Mouse (Mus musculus) megakaryocyte, embryonic 14.5 days (primary cell): ENCODE results near the gene Ppy. TPM values are rescaled to one million over a fixed set of nuclear protein-coding genes. Genes with fewer than 3 reads are reported as not detected.

Source experiments
- H3K27me3 ChIP-seq: replicated peaks from 2 replicates; pipeline ENCODE3; 2012; ENCODE audit warnings: inconsistent platforms
- H3K36me3 ChIP-seq: replicated peaks from 2 replicates; pipeline ENCODE3; 2012; ENCODE audit warnings: low read length, inconsistent platforms, mixed read lengths
- H3K4me1 ChIP-seq: 2 replicates; pipeline ENCODE4 v1.6.1; 2012; ENCODE audit warnings: inconsistent platforms
- H3K4me3 ChIP-seq: replicated peaks from 2 replicates; pipeline ENCODE3; 2012; ENCODE audit warnings: moderate library complexity, mild to moderate bottlenecking, inconsistent platforms
- H3K9me3 ChIP-seq: 2 replicates; pipeline ENCODE4 v1.6.1; 2012; ENCODE audit warnings: inconsistent platforms
- FLI1 ChIP-seq: IDR thresholded peaks from 2 replicates; pipeline ENCODE4 v1.6.1; 2012; ENCODE audit warnings: low read length, inconsistent platforms, mixed read lengths
- GATA1 ChIP-seq: IDR thresholded peaks from 3 replicates; pipeline ENCODE4 v1.6.1; 2012; ENCODE audit warnings: mixed read lengths, low read length, inconsistent platforms, borderline replicate concordance
- polyA plus RNA-seq: library from polyadenylated mRNA; stranded (reverse); fragments of >175 nt; gene quantifications from 2 replicates; pipeline ENCODE4 v1.2.3, GENCODE M21; 2012; ENCODE audit warnings: low replicate concordance; ENCODE audit not compliant: insufficient read depth

The Ppy gene
- polyA plus RNA-seq, 1 experiment: 2.3 TPM

- Histone ChIP-seq H3K36me3 (no peaks in the 10 kb centered on the region), H3K4me3 (no peak overlapping the region), H3K4me1 (no peaks in the 10 kb centered on the region), H3K9me3 (no peaks in the 10 kb centered on the region), H3K27me3 (peaks cover 48% of the 10 kb centered on the region)
- no peak for TF ChIP-seq FLI1
- TF ChIP-seq GATA1: no peak
Measured at GRCm38 (mm10) chr11:102072729-102073128, 28.4 kb downstream of the Ppy start.

- TF ChIP-seq FLI1: no peak
- no peak for TF ChIP-seq GATA1
- H3K36me3 ChIP-seq: no peaks in the 10 kb centered on the region
Measured at GRCm38 (mm10) chr11:102070426-102070825, 30.7 kb downstream of the Ppy start.

GRCm38 (mm10) chr11:102069633-102070032 lies 31.5 kb downstream of the Ppy start:
- TF ChIP-seq GATA1 (no peak), FLI1 (no peak)
- Histone ChIP-seq H3K9me3 (no peaks in the 10 kb centered on the region), H3K36me3 (no peaks in the 10 kb centered on the region), H3K4me1 (no peaks in the 10 kb centered on the region), H3K4me3 (no peak overlapping the region), H3K27me3 (peaks cover 43% of the 10 kb centered on the region)

More at GRCm38 (mm10) chr11:102070426-102070825, 30.7 kb downstream of the Ppy start:
- H3K9me3 ChIP-seq: no peaks in the 10 kb centered on the region
- H3K4me1 ChIP-seq: no peaks in the 10 kb centered on the region
- H3K27me3 ChIP-seq: peaks cover 48% of the 10 kb centered on the region
- H3K4me3 ChIP-seq: no peak overlapping the region

GRCm38 (mm10) chr11:102068969-102069368 lies 32.1 kb downstream of the Ppy start:
- H3K4me3 ChIP-seq: no peak overlapping the region
- no peaks in the 10 kb centered on the region for H3K4me1 ChIP-seq
- H3K9me3 ChIP-seq: no peaks in the 10 kb centered on the region
- no peaks in the 10 kb centered on the region for H3K36me3 ChIP-seq
- TF ChIP-seq FLI1 (no peak), GATA1 (no peak)
- H3K27me3 ChIP-seq: peaks cover 43% of the 10 kb centered on the region

- TF ChIP-seq GATA1 (no peak), FLI1 (no peak)
- no peak overlapping the region for H3K4me3 ChIP-seq
- H3K27me3 ChIP-seq: peaks cover 65% of the 10 kb centered on the region
- no peaks in the 10 kb centered on the region for H3K9me3 ChIP-seq
- H3K36me3 ChIP-seq: peaks cover 18% of the 10 kb centered on the region
- H3K4me1 ChIP-seq: peaks cover 17% of the 10 kb centered on the region
Measured at GRCm38 (mm10) chr11:102063076-102063475, 38.0 kb downstream of the Ppy start.

- Histone ChIP-seq H3K36me3 (peaks cover 18% of the 10 kb centered on the region), H3K9me3 (no peaks in the 10 kb centered on the region), H3K4me3 (no peak overlapping the region), H3K27me3 (peaks cover 70% of the 10 kb centered on the region), H3K4me1 (peaks cover 22% of the 10 kb centered on the region)
- no peak for TF ChIP-seq FLI1
Measured at GRCm38 (mm10) chr11:102061941-102062473, 39.1 kb downstream of the Ppy start.

GRCm38 (mm10) chr11:102061236-102061940 lies 39.7 kb downstream of the Ppy start:
- TF ChIP-seq FLI1: no peak
- no peak for TF ChIP-seq GATA1
- peaks cover 74% of the 10 kb centered on the region for H3K27me3 ChIP-seq
- H3K36me3 ChIP-seq: peaks cover 18% of the 10 kb centered on the region
- no peaks in the 10 kb centered on the region for H3K9me3 ChIP-seq
- peak overlapping the region; percentile 83 for H3K4me3 ChIP-seq
- H3K4me1 ChIP-seq: peaks cover 27% of the 10 kb centered on the region

- Histone ChIP-seq H3K4me3 (no peak overlapping the region), H3K4me1 (peaks cover 17% of the 10 kb centered on the region), H3K27me3 (peaks cover 62% of the 10 kb centered on the region), H3K36me3 (no peaks in the 10 kb centered on the region), H3K9me3 (no peaks in the 10 kb centered on the region)
- TF ChIP-seq FLI1 (no peak), GATA1 (no peak)
Measured at GRCm38 (mm10) chr11:102053847-102054246, 47.3 kb downstream of the Ppy start.

- Histone ChIP-seq H3K4me3 (no peak overlapping the region), H3K4me1 (peaks cover 17% of the 10 kb centered on the region), H3K27me3 (peaks cover 60% of the 10 kb centered on the region), H3K9me3 (no peaks in the 10 kb centered on the region), H3K36me3 (no peaks in the 10 kb centered on the region)
- TF ChIP-seq GATA1 (no peak), FLI1 (no peak)
Measured at GRCm38 (mm10) chr11:102053183-102053582, 47.9 kb downstream of the Ppy start.

- Histone ChIP-seq H3K4me1 (peaks cover 17% of the 10 kb centered on the region), H3K27me3 (peaks cover 58% of the 10 kb centered on the region), H3K9me3 (no peaks in the 10 kb centered on the region), H3K4me3 (no peak overlapping the region), H3K36me3 (no peaks in the 10 kb centered on the region)
- TF ChIP-seq GATA1 (no peak), FLI1 (no peak)
Measured at GRCm38 (mm10) chr11:102052697-102053096, 48.4 kb downstream of the Ppy start.

GRCm38 (mm10) chr11:102051954-102052353 lies 49.2 kb downstream of the Ppy start:
- Histone ChIP-seq H3K4me1 (peaks cover 12% of the 10 kb centered on the region), H3K27me3 (peaks cover 60% of the 10 kb centered on the region), H3K4me3 (no peak overlapping the region), H3K36me3 (no peaks in the 10 kb centered on the region), H3K9me3 (no peaks in the 10 kb centered on the region)
- TF ChIP-seq FLI1 (no peak), GATA1 (no peak)
